Mouse (Mus musculus): Measurements from ENCODE around the gene Mrpl58.

GRCm38 (mm10) chr11:115429307-115429706 is 25.8 kb downstream of the Mrpl58 start:
- no peak for TF ChIP-seq GATA1 (IDR thresholded peaks at IDR 0.05; ENCODE audit: low read length)
- TF ChIP-seq TAL1 (IDR thresholded peaks at IDR 0.05; ENCODE audit: low read length): no peak

Measured in erythroblast, embryonic 14.5 days (primary cell).